8 mouse cellular contexts compared by ENCODE assay signal in the genomic region with DNA sequence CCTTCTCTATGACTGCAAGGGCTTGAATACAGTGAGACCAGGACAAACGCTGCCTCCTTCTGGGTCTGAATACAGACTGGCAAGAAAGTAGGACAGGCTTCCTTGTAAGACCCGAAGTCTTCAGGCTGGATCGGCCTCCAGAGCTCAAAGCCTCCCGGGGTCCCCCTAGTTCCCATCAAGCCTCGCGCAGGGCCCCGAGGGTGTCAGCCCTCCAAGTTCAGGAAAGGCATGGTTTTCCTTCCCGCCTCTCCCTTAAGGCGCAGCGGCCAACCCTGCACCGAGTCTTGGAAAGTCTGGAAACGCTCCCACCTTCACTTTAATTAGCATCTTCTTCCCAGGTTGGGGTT. TPM values are rescaled to one million over a fixed set of nuclear protein-coding genes. Genes with fewer than 3 reads are reported as not detected.
DNase-seq lines count a peak whose midpoint lies in the region; ATAC-seq and TF ChIP-seq lines count a peak whose summit lies in the region.

No protein-coding gene starts in this region.

- ATAC-seq in kidney, embryonic 14.5 days (ENCODE audit: low FRiP score, low TSS enrichment) = peak; percentile 24; the same call in 1 of the 2 replicates
- peak; percentile 58 for ATAC-seq in forebrain, postnatal 0 days

- WGBS in kidney, embryonic 14.5 days = 1% methylated on average over 12 of the region's 12 CpGs
- under 1% methylated on average over 12 of the region's 12 CpGs for WGBS in forebrain, postnatal 0 days

- peaks cover 12% of the 10 kb centered on the region for H3K4me1 ChIP-seq in kidney, embryonic 14.5 days (ENCODE audit: control insufficient read depth, insufficient read depth, low read length)
- H3K4me1 ChIP-seq in forebrain, postnatal 0 days (ENCODE audit: insufficient read depth) = peaks cover 16% of the 10 kb centered on the region
- peaks cover 43% of the 10 kb centered on the region for H3K4me1 ChIP-seq in megakaryocyte, embryonic 14.5 days

- H3K27me3 ChIP-seq in kidney, embryonic 14.5 days (ENCODE audit: control insufficient read depth, insufficient read depth, low read length) = no peaks in the 10 kb centered on the region
- no peaks in the 10 kb centered on the region for H3K27me3 ChIP-seq in forebrain, postnatal 0 days (ENCODE audit: insufficient read depth, low read length)
- H3K27me3 ChIP-seq in megakaryocyte, embryonic 14.5 days (replicated peaks) = no peaks in the 10 kb centered on the region

- no peak for DNase-seq in kidney, adult 18-20 months
- peak; percentile 6 for DNase-seq in T-cell, adult 2 months (ENCODE audit: low spot score)
- no peak for DNase-seq in forebrain, postnatal 0 days
- no peak for DNase-seq in cerebellum, postnatal 4 days (ENCODE audit: low spot score in 2 of 2)
- DNase-seq in adrenal gland, adult 18-20 months (ENCODE audit: low spot score in 2 of 2) = no peak
- DNase-seq in layer of hippocampus, postnatal 25 days (ENCODE audit: extremely low spot score in 1 of 2, low spot score in 1 of 2) = no peak

- peak overlapping the region; percentile 90 for H3K27ac ChIP-seq in kidney, embryonic 14.5 days (ENCODE audit: low read depth, low read length)
- H3K27ac ChIP-seq in forebrain, postnatal 0 days (ENCODE audit: low read depth, low read length) = peak overlapping the region; percentile 89

- peak overlapping the region; percentile 89 for H3K9ac ChIP-seq in kidney, embryonic 14.5 days (ENCODE audit: low read depth, low read length)
- H3K9ac ChIP-seq in forebrain, postnatal 0 days = peak overlapping the region; percentile 65

- peak overlapping the region; percentile 89 for H3K4me3 ChIP-seq in kidney, embryonic 14.5 days (ENCODE audit: low read length)
- H3K4me3 ChIP-seq in forebrain, postnatal 0 days (ENCODE audit: low read depth, low read length) = peak overlapping the region; percentile 85
- peak overlapping the region; percentile 99 for H3K4me3 ChIP-seq in megakaryocyte, embryonic 14.5 days (replicated peaks)

- H3K36me3 ChIP-seq in kidney, embryonic 14.5 days (ENCODE audit: control insufficient read depth, insufficient read depth, low read length) = peaks cover 23% of the 10 kb centered on the region
- peaks cover 3% of the 10 kb centered on the region; the same call in 1 of the 2 replicates for H3K36me3 ChIP-seq in forebrain, postnatal 0 days (ENCODE audit: insufficient read depth)
- peaks cover 48% of the 10 kb centered on the region for H3K36me3 ChIP-seq in megakaryocyte, embryonic 14.5 days (replicated peaks; ENCODE audit: low read length)

- no peaks in the 10 kb centered on the region for H3K9me3 ChIP-seq in kidney, embryonic 14.5 days (ENCODE audit: control insufficient read depth, low read length)
- H3K9me3 ChIP-seq in forebrain, postnatal 0 days (ENCODE audit: low read length) = no peaks in the 10 kb centered on the region
- no peaks in the 10 kb centered on the region for H3K9me3 ChIP-seq in megakaryocyte, embryonic 14.5 days

- peak overlapping the region; percentile 94 for H3K4me2 ChIP-seq in kidney, embryonic 14.5 days (replicated peaks; ENCODE audit: low read depth, low read length)
- H3K4me2 ChIP-seq in forebrain, postnatal 0 days (ENCODE audit: low read depth) = peak overlapping the region; percentile 83

- TF ChIP-seq CTCF in forebrain, postnatal 0 days (IDR thresholded peaks at IDR 0.05; ENCODE audit: low read depth) = no peak; the same call in 1 of the 2 replicates

RNA-seq across cellular contexts. Expression of a gene that starts 0.3 kb away (rescaled TPM):
- 58.4 and 62.9 TPM in 2 replicates for polyA plus RNA-seq in kidney, embryonic 14.5 days (2014; fragmentation: Nextera tagmentation; extraction: Ambion mirVana)
- 19.9 and 26.9 TPM in 2 replicates for total RNA-seq in forebrain, postnatal 0 days (2014; rRNA removed)
- polyA plus RNA-seq in forebrain, postnatal 0 days (2015; fragmentation: Nextera tagmentation; extraction: Ambion mirVana) = 37.3 and 40.9 TPM in 2 replicates
- 12.5 and 39.5 TPM in 2 replicates for polyA plus RNA-seq in megakaryocyte, embryonic 14.5 days (2012; ENCODE audit: insufficient read depth, low replicate concordance)
- 10 to 100 TPM; 24.0 to 24.5 TPM for total RNA-seq in adrenal gland, adult 18-20 months (2021)
- total RNA-seq in layer of hippocampus, postnatal 25 days (2021) = 10 to 100 TPM; 26.8 to 29.3 TPM

RNA-seq across cellular contexts. Expression of a gene that starts 0.5 kb away (rescaled TPM):
- polyA plus RNA-seq in kidney, embryonic 14.5 days (2014; fragmentation: Nextera tagmentation; extraction: Ambion mirVana) = 586 and 744 TPM in 2 replicates
- total RNA-seq in forebrain, postnatal 0 days (2014; rRNA removed) = 132 and 192 TPM in 2 replicates
- 593 and 742 TPM in 2 replicates for polyA plus RNA-seq in forebrain, postnatal 0 days (2015; fragmentation: Nextera tagmentation; extraction: Ambion mirVana)
- polyA plus RNA-seq in megakaryocyte, embryonic 14.5 days (2012; ENCODE audit: insufficient read depth, low replicate concordance) = 10.8 and 102 TPM in 2 replicates
- 100 to 1,000 TPM; 312 to 368 TPM for total RNA-seq in adrenal gland, adult 18-20 months (2021)
- total RNA-seq in layer of hippocampus, postnatal 25 days (2021) = 100 to 1,000 TPM; 303 to 311 TPM

RNA-seq across cellular contexts. Expression of a gene that starts 10.2 kb away (rescaled TPM):
- polyA plus RNA-seq in kidney, embryonic 14.5 days (2014; fragmentation: Nextera tagmentation; extraction: Ambion mirVana) = 40.3 and 50.1 TPM in 2 replicates
- total RNA-seq in forebrain, postnatal 0 days (2014; rRNA removed) = 16.9 and 26.3 TPM in 2 replicates
- 18.8 and 21.5 TPM in 2 replicates for polyA plus RNA-seq in forebrain, postnatal 0 days (2015; fragmentation: Nextera tagmentation; extraction: Ambion mirVana)
- 15.6 and 18.7 TPM in 2 replicates for polyA plus RNA-seq in megakaryocyte, embryonic 14.5 days (2012; ENCODE audit: insufficient read depth, low replicate concordance)
- total RNA-seq in adrenal gland, adult 18-20 months (2021) = 10 to 100 TPM; 34.3 to 59.4 TPM
- 10 to 100 TPM; 14.0 to 14.9 TPM for total RNA-seq in layer of hippocampus, postnatal 25 days (2021)

RNA-seq across cellular contexts. Expression of a gene that starts 11.2 kb away (rescaled TPM):
- polyA plus RNA-seq in kidney, embryonic 14.5 days (2014; fragmentation: Nextera tagmentation; extraction: Ambion mirVana) = 52.0 and 52.7 TPM in 2 replicates
- 50.8 and 51.5 TPM in 2 replicates for total RNA-seq in forebrain, postnatal 0 days (2014; rRNA removed)
- polyA plus RNA-seq in forebrain, postnatal 0 days (2015; fragmentation: Nextera tagmentation; extraction: Ambion mirVana) = 60.0 and 63.5 TPM in 2 replicates
- polyA plus RNA-seq in megakaryocyte, embryonic 14.5 days (2012; ENCODE audit: insufficient read depth, low replicate concordance) = 3.3 and 20.1 TPM in 2 replicates
- 10 to 100 TPM; 37.1 to 59.5 TPM for total RNA-seq in adrenal gland, adult 18-20 months (2021)
- 10 to 100 TPM; 49.2 to 50.4 TPM for total RNA-seq in layer of hippocampus, postnatal 25 days (2021)

RNA-seq across cellular contexts. Expression of a gene that starts 21.5 kb away (rescaled TPM):
- 0.72 and 0.77 TPM in 2 replicates for polyA plus RNA-seq in kidney, embryonic 14.5 days (2014; fragmentation: Nextera tagmentation; extraction: Ambion mirVana)
- 0.43 and 0.46 TPM in 2 replicates for total RNA-seq in forebrain, postnatal 0 days (2014; rRNA removed)
- polyA plus RNA-seq in forebrain, postnatal 0 days (2015; fragmentation: Nextera tagmentation; extraction: Ambion mirVana) = 0.22 and 0.23 TPM in 2 replicates
- polyA plus RNA-seq in megakaryocyte, embryonic 14.5 days (2012; ENCODE audit: insufficient read depth, low replicate concordance) = 0.23 TPM in 1 of 2 replicates, not detected in the other
- total RNA-seq in adrenal gland, adult 18-20 months (2021) = 1 to 10 TPM in 1 of 2 experiments, under 1 TPM in 1; 0.58 to 1.2 TPM
- total RNA-seq in layer of hippocampus, postnatal 25 days (2021) = under 1 TPM; 0.71 to 0.94 TPM
